Mouse (Mus musculus) erythroid progenitor cell, adult 5-6 weeks (primary cell): ENCODE results near the gene Crtam. TPM values are rescaled to one million over a fixed set of nuclear protein-coding genes. Genes with fewer than 3 reads are reported as not detected.

ENCODE experiments used
- ATAC-seq: replicated peaks from 2 replicates; pipeline ENCODE4 v1.8.0; 2016; ENCODE audit warnings: moderate number of reproducible peaks, mild to moderate bottlenecking, moderate TSS enrichment, inconsistent platforms; ENCODE audit not compliant: poor library complexity, low FRiP score, severe bottlenecking
- total RNA-seq, 2 experiments: library from RNA; stranded (forward) in 1 of 2; stranded (reverse) in 1 of 2; fragments of 150-400 nt in 1 of 2; fragments of 186-747, 209-891 nt in 1 of 2; gene quantifications; 2 replicates each; pipeline versions ENCODE4 v1.2.3 to v1.2.4; 2015 to 2017; ENCODE audit warnings: low replicate concordance in 2 of 2

Gene Crtam
- total RNA-seq, 2 experiments from 2014 or later = not detected

- no peak for ATAC-seq
Measured at GRCm38 (mm10) chr9:41011512-41012436, 7.3 kb upstream of the Crtam start.

- no peak for ATAC-seq
Measured at GRCm38 (mm10) chr9:41007785-41008184, 3.4 kb upstream of the Crtam start.

- ATAC-seq = no peak
Measured at GRCm38 (mm10) chr9:40997116-40997779, 7.2 kb downstream of the Crtam start.

DNA sequence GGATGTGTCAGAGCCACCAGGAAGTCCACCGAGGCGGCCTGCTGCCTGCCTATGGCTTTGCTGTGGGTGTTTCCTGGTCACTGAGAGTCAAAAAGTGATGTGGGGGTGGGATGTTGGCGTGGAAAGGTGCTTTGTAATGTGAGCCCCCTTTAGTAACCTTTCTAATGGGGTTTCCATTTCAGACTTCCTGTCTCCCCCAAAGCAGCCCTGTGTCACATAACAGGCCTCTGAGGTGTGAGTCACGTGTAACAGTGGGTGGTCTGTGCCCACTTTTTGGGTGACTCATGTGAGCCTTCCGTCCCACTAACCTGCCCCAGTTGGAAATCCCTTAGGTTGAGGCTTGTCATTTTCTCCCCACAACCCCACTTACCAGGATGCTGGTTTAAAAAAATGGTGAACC, 10.4 kb downstream of the Crtam start:
- no peak for ATAC-seq

DNA sequence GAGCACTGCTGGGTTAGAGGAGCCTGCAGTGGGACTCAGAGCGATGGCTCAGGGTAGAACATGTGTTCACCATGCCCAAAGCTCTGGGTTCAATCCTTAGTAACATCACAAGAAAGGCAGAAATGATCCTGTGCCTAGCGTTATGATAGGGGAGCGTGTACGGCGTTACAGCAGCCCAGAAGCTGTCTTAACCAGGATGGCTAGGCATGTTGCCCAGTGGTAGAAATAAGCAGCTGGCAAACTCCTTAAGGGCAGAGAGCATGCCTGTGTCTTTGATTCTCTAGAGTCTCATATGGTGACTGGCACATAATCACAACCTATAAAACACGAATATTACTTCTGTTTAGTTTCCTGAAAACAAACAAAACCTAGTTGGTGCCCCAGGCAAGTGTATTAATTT, 12.9 kb downstream of the Crtam start:
- no peak for ATAC-seq

DNA sequence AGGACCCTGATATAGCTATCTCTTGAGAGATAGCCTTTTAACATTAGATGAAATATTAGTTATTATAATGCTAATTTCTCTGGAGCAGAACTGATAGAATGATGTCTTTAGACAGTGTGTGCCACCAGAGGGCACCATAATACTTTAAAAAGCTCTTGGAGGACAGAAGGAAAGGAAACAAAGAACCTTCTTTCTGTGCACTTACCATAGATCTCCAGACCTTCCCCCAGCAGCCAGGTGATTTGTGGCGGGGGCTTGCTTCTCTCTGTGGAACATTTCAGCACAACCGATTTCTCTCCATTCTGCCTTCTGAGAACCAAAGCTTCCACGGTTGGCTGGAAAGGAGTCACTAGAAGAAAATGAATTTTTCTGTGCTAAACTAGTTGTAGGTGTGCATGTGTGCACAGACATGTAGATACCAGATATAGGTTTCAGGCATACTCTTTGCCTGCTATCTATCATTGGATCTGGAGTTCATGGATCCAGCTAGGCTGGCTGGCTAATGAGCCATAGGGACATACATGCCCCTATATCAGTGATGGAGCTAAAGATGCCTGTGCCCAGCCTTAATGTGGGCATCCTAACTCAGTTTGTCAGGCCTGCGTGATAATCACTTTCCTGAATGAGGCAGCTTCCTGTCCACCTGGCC, 14.4 kb downstream of the Crtam start:
- ATAC-seq = no peak

DNA sequence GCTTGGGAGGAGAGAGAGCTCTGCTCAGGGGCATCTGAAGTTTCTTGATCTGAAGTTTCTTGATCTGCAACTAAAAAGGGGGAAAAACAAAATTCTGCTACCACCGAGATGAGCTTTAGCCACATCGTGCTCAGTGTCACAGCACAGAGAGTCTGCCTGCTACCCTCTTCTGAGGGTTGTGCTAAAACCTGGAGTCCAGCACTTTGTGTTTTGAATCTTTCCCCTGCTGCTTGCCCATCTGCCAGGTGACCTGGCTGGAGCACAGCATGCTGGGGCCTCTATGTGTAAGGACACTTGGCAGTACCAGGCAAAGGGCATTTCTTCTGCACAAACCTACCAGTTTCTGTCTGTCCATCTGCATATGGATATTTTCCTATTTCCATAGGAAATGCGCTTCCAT, 20.1 kb downstream of the Crtam start:
- no peak for ATAC-seq

DNA sequence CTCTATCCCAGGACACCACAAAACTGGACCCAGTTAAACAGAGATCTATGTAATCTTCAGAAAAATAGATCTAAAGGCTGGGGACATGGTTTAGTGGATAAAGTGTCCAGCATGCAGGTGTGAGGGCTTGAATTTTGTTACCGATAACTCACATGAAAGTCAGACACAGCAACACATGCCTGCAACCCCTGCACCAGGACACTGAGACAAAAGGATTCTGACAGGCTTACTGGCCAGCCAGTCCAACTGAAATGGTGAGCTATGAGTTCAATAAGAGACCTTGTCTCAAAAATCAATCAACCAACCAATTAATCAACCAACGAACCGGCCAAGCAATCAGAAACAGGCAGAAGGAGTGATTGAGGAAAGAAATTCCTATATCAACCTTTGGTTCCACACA, 20.7 kb downstream of the Crtam start:
- no peak for ATAC-seq

DNA sequence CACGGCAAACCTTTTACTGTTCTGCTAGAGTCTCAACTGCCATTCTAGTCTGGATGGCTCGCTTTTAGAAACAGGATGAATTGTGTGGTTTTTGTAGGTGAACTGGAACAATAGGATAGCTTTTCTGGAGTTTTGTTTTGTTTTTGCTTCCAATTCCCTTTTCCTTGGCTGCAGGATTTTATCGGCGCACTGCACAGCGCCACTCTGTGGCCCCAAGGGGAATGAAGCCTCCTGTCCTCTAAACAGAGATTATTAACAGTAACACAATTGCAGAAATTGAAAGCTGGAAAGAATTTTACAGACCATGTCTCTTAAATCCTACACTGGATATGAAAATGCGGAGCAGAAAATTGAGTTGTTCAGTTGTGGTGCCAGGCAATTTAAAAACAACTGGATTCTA, 21.9 kb downstream of the Crtam start:
- no peak for ATAC-seq

- ATAC-seq = no peak
Measured at GRCm38 (mm10) chr9:40974042-40974801, 30.2 kb downstream of the Crtam start.

DNA sequence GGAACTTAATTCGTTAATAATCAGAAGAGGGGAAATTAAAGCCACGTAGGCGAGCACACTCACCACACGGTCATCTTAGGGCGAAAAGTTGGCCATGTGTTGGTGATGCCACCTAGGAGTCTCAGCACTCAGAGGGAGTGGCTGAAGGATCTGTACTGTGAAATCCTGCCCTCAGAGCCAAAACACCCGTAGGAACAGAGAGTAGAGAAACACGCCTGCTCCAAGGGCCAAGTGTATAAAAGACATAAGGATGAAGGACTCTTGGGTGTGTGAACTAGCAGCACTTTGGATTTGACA, 40.1 kb downstream of the Crtam start:
- ATAC-seq = no peak

GRCm38 (mm10) chr9:40963586-40964417, 40.6 kb downstream of the Crtam start, which contains the start of gene Jhy:
Gene Jhy (minus strand): TSS chr9:40964118.
- no peak for ATAC-seq

- ATAC-seq = no peak
Measured at GRCm38 (mm10) chr9:40961401-40961800, 43.0 kb downstream of the Crtam start.

- ATAC-seq = no peak
Measured at GRCm38 (mm10) chr9:40949039-40949615, 55.3 kb downstream of the Crtam start.

GRCm38 (mm10) chr9:40948473-40948872, 56.0 kb downstream of the Crtam start:
- ATAC-seq = no peak

DNA sequence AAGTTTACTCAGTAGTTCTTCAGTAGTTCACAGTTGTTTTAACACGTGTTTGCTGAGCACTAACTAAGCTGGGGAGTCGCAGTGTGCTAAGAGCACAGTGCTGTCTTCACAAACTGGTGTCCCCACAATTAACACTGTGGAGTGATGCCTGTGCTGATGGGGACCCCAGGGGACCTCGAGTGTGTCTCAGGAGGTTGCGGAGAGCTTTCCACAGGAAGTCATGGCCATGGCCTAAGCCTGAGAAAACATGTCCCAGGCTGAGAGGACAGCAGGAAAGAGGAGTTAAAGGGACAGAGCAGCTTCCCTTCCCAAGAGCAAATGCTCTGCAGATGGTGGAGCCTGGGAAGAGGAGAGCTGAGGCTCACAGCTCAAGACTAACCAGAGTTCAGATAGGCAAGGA, 57.3 kb downstream of the Crtam start:
- ATAC-seq = no peak

DNA sequence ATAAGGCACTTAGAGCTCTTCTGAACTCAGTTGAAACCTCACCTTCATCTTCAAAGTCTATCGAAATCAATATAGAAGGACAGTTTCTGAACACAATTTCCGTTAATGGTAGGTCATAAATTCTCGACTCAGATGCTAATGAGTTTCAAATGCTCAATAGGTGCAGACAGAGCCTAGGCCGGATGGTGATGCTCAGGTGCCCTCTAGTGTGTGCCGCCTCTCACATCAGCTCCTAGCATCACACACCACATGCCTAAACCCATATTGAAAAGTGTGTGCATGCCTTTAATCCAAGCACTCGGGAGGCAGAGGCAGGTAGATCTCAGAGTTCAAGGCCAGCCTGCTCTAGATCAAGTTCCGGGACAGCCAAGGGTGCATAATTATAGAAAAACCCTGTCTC, 67.0 kb downstream of the Crtam start:
- ATAC-seq = no peak

DNA sequence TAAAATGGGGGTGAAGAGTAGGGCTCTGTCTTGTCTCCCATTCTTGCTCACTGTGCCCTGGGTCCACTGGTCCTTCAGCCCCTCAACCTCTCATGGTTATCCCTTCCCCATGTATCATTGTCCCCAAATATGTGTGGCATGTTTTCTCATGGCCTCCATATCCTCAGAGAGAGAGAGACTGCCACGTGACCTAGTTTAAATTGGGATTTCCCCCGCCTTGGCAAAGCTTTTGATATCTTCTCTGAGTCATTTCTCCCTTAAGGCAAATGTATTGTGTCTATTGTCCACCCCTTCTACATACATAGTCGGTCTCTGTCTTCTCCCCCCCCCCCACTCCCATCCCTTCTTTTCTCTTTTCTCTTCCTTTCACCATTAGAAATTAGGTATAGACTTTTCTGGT, 71.1 kb downstream of the Crtam start:
- ATAC-seq = no peak

DNA sequence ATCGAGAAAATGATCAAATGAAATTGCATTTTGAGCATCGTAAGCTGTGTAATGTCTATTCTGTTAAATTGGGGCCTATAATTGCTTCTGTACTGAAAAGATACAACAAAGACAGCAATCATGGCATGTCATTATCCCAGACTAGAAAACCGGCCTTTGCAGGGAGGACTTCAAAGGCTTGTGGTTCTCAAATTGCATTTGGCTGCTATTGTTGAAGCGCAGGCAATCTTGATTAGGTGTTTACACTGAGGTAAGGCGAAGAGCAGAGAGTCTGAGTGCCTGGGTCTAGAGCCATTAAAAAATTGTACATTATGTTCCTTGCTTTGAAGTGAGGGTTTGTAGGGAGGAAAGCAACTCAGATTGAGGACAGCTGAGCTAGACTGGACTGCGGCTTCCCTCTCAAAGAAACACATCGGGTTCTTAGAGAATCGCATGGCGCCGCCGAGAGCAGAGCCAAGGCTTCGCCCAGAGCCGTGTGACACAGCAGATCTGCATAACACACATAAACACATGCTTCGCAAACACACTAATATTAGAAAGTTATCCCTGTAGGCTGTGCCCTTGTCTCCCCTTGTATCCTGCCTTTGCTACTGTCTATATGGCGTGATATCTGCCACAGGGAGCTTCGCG, 77.0 kb downstream of the Crtam start:
- ATAC-seq = no peak
